Mouse (Mus musculus) MEL-GATA-1-ER (cell line): ENCODE data around the gene Fbxl5.

Experiments used
- DNase-seq: peaks from one replicate; pipeline ENCODE4 v3.0.0-alpha.2; 2012; ENCODE audit warnings: low read depth; ENCODE audit errors: extremely low read depth

Gene Fbxl5

DNA sequence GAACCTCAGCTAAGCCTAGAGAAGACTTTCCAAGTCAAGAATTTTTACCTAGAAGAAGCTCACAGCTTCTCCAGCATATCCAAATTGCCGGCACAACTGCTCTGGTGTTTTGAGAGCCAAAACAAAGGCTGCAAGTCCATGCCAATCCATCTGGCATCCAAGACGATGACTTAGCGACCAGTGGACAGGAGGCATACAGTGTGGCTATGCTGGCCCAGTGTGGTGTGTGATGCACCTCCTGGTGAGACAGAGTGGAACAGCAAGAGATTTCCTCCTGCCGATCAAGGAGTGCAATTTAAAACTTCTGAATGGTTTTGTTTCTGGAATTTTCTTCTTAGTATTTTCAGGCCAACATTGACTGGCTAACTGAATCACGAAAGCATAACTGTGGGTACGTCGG, 15.2 kb upstream of the Fbxl5 start:
- no peak for DNase-seq

DNA sequence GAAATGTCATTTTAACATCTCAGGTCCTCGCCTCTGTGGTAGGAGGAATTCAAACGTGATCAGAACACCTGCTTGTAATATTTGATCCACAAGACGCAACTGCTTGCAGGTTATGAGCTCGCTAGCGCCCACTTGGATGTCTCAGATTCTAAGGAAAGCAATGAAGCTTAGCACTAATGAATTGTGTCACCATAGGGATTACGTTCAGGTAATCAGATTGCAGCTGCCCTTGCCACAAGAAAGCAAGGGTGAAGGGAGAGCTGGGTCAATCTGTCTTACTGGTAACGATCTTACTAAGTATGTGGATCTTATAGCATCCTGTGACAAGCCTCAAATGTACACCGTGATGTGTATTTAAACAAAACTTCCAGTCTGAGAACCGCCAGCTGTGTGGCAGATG, 5.9 kb upstream of the Fbxl5 start:
- no peak for DNase-seq

DNA sequence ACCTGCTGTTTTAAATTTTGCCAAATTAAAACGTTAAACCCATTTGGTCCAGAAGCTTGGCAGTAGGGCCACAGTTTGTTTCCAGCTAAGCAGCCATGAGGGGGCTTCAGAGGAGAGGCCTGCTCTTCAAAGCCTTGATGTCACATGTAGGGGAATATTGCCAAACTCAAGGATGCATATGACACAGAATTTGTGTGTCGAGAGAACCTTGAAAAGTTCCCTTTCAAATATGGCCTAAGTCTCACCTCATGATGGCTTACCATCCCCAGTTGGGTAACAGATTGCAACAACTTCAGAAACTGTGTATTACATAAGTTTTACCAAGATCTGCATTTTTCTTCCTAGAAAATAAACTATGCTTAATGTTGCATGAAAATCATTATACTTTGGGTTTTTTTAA, 5.4 kb upstream of the Fbxl5 start:
- no peak for DNase-seq

DNA sequence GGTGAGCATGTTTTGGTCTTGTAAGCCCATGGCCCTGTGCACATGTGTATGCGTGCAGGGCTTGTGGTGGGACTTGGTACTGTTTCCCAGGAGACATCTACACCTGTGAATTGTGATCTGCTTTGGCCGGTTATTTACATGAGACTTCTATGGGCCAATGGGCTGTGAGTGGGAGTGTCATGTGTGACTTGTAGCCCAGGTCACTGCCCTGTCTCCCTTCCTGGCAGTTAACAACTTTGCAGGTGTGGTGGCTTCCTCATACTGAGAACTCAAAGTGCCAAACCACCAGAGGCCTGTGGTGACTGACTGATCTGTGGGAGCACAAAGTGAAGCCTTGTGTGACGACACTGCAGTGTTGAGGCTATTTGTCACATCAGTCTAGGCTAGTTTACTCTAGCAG, 3.1 kb upstream of the Fbxl5 start:
- no peak for DNase-seq

DNA sequence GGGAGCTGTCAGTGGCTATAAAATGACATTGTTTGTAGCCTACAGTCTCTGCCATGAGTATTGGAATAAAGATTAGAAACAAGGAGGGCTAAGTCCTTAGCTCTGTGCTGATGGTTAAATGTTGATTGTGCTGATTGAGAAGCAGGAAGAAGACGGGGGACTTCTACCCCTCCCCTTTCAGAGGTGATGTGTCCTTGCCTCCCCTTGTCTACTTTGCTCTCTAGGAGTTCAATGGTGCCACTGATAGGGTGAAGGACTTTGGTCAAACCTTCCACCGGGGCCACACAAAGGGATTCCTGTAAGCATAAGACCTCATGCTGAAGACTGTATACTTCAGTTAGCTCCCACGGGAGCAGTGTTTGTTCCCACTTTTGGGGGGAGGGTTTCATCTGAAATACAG, 1.4 kb upstream of the Fbxl5 start:
- no peak for DNase-seq

DNA sequence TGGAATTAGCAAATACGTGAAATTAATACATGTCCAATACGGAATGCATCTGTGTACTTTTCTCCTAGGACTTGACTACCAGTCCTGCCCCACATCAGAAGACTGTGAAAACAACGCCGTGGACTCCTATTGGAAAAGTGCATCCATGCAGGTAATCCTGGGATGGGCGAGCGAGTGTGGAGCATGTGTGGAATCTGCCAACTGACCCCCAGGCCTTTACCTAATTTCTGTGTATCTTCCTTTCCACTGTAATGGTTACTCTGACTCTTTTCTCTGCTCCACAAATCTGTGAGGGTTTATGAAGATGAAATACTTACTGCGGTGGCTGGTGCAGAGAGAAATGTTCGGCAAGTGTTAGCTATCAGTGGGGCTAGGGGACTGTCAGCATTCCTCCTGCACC, 761 bp upstream of the Fbxl5 start:
- DNase-seq = no peak

DNA sequence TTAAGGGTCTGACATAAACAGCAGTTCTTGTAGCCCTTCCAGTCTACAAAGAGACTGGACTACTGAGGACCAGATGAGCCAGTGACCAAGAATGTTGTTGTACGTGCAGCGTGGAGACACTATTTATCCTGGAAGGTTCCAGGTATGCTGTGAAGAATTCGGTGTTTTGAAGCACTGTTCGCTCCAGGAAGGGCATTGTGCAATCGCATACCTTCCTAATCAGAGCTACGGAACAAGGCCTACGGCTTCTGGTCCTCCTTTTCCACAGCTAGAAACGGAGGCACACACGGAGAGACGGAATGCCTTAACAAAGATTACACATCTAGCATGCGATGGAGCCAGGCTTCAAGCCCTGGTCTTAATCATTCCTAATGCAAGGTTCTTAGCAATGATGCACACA, 653 bp downstream of the Fbxl5 start:
- no peak for DNase-seq

DNA sequence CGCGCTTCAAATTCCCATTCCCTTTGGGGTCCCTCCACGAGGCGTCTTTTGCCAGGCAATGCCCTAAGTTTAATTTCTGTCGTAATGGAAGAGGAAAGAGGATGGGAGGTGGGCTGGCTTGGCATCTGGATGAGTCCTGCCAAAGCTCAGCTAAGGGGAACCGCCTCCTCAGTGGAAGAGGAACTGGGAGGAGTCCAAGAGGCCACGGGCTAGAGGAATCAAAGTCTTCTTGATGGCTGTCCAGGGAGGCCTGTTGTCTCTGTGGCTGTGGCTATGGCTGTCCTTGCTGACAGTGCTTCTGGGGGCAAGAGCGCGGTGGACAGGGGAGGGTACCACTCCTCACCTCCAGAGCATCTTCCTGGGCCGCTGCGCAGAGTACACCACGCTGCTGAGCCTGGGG, 2.7 kb downstream of the Fbxl5 start, which contains the start of gene Bst1:
Gene Bst1, plus strand, starts transcription at position 191 of the 400 bp plus-strand sequence.
- no peak for DNase-seq

DNA sequence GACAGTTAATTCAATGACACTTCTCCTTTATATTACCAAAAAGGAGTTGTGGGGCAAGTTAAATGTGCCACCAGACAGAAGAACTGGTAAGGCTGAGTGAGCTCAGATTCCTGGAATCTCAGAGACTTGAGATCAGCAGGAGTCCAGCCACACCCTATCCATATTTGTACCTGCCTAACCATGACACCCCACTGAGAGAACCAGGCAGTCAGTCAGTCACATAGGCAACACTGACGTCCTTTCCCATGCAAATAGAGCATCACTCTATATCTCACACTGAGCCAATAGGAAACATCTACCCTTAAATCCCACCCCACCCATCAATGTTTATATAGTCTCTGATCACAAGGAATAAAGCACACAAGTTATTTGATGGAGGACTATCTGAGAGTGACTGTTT, 5.7 kb downstream of the Fbxl5 start:
- no peak for DNase-seq

DNA sequence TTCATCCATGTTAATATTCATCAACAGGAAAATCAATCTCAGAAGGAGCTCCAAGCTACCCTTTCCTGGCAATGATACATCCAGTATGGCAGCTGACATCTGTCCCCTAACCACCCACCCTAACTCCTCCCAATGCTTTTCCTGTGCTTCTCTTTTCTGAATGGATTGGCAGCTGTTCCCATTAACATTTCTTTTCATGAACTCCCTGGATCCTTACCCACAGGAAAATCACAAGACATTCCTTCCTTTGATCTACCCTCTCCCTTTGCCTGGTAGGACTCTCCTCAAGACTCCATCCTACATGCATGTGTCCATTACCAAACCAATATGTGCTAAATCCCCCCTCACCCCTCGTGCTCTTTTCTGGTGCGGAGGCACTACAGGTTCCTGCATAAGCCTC, 6.9 kb downstream of the Fbxl5 start:
- DNase-seq = no peak

DNA sequence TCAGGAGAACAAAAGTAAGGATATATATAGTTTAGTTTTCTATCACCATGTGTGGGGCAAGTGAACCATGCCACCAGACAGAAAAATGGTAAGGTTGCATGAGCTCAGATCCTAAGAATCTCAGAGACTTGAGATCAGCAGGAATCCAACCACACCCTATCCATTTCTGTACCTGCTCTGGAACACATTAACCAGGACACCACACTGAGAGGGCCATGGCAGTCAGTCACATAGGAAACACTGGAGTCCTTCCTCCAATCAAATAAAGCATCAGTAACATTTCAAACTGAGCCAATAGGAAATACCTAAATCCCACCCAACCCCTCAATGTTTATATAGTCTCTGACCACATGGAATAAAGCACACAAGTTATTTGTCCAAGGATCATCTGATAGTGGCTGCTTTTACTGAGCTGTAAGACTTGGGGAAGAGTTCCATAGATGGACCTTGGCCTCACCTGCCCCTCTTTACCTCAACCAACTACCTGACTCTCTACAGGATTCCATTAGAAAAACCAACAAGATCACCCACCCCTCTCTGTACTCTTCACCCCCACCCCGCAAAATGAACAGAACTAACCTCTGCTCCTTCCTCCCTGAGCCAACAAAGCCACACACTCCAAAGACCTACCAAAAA, 10.9 kb downstream of the Fbxl5 start:
- no peak for DNase-seq

DNA sequence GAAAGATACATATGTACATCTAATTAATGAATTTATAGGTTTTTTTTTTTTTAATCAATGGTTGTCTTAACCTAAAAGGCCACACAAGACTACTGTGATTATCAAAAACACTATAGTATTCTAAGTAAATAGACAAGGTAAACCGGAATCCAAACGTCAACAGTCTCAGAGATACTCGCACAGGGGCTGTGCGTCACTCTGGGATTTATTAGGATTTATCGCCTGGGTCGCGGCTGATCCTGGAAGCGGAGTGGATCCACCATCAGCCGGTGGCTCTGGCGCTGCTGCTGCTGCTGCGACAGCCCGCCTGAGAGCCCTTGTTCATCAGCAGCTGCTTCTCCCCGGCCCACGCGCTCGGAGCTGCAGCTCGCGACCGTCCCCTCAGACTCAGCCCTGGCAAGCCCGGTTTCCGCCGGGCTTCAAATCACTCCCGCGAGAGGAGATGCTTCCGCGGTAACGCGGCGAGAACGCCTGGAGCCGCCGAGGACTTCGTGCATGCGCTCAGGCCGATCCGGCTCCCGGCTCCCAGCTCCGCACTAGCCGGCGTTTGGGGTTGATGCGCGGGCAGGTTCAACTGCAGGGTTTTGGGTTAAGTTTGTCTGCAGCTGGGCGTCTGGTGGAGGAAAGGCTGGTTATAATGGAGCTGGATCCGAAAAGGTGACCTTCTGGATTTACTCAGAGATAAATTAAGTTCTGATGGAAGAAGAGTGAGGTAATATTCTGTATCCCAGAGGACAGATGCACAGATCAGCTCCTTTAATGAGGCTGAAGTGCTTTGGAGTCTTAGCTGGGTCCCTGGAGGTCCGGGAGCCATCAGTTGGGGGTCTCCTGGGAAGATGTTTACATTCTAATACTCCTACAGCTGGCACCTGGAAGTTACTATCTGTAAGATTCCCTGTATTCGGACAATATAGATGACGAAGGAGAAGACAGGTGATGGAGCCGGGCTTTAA, 13.4 kb downstream of the Fbxl5 start:
- DNase-seq = no peak

DNA sequence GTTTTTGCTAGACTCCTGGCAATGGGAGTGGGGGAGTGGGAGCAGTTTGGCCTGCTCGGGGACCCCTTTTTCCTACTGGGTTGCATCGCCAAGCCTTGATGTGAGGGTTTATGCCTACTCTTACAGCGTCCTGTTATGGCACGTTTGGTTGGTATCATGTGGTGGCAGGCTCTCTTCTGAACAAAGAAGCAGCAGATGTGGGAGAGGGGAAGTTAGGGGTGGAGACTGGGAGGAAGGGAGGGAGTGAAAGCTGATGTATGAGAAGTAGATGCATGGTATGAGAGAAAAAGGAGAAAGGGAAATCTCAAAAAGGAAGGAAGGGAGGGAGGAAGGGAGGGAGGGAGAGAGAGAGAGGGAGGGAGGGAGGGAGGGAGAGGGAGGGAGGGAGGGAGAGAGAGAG, 14.5 kb downstream of the Fbxl5 start:
- DNase-seq = no peak

DNA sequence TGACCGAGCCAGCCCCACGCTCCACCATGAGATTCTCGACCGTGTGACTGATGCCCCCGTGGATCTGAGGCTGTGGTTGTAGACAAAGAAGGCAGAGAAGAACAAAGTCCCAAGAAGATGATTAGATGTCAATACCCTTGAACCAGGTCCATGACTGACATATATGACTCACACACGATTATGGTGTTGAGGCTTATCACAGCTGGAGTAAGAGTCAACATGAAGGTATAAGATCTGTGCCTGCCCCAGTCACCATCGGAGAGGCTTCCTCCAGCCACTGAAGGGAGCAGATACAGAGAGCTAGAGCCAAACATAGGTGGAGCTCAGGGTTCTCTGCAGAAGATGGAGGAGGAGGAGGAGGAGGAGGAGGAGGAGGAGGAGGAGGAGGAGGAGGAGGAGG, 15.1 kb downstream of the Fbxl5 start:
- no peak for DNase-seq

DNA sequence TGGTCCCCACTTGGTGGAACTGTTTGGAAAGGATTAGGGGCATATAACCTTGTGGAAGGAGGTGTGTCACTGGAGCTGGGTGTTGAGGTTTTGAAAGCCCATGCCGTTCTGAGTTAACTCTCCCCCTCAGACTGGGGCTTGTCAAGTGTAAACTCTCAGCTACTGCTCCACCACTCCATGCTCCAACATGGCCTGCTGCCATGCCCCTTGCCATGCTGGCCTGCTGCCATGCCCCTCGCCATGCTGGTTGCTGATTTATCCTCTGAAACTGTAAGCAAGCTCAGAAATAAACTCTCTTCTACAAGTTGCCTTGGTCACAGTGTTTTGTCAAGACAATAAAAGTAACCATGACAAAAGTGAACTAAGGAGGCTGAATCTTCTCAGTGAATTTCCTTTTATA, 16.0 kb downstream of the Fbxl5 start:
- no peak for DNase-seq

DNA sequence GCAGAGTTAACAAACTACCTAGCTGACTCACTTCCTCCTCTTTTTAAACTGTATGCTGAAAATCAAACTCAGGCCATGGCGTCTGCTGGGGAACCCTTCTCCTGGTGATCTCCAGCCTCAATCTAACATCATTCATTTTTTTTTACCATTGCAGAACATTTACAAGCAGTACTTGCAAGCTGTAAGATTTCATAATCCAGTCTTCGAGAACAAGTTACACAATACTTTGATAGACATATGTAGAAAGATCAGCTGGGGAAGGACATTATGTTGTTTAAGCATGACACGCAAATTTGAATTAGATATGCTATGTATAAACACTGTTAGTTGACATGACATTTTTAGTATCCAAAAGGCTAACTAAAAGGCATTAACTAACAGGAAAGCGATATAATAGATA, 19.6 kb downstream of the Fbxl5 start:
- DNase-seq = no peak

DNA sequence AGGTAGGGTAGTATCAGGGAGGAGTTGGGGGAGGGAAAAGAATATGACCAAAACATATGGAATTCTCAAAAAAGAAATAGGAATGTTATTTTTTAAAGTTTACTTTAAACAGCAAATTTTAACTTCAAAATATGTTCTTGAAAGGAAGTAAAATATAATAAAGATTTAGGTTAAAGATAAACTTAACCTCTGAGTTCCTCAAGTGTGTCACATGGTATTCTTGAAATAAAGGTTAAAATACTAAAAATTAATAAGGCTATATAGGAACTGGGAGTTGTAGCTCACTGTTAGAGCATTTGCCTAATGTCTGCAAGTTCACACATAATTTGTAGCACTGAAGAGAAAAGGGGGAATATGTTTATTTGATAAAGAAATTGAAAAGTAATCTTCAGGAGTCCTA, 20.2 kb downstream of the Fbxl5 start:
- DNase-seq = no peak

DNA sequence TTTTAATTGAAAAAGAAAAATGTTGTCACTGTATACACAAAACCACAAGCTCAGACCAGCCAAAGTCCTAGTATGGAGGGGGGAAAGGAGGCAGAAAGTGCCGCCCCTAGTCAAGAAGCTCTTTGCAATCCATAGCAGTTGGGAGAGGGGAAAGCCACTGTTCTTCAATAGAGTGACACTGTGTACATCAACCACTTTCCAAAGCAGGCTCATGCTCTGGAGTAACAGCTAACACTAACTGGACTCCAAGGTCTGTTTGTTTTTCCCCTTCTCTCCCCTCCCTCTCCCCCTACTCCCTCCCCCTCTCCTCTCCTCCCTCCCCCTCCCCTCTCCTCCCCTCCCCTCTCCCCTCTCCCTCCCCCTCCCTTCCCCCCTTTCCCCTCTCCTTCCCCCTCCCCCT, 20.7 kb downstream of the Fbxl5 start:
- DNase-seq = no peak

DNA sequence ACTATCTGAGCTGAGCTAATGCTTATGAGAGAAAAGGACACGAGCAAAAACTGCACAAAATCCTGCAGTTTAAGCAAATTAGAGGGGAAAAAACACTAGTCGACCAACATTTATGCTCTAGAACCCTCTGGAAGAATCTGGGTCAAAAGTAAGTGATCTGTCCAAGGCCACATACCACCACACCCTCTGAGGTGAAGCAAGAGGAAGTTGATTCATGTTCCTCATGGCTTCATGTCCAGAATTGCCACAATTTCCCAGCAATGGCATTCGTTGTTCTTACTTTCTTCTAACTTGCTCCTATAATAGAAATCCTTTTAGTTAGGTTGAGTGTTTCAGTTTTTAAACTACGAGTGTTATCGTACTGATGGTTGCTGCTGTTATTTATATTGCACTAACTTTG, 21.9 kb downstream of the Fbxl5 start:
- no peak for DNase-seq

DNA sequence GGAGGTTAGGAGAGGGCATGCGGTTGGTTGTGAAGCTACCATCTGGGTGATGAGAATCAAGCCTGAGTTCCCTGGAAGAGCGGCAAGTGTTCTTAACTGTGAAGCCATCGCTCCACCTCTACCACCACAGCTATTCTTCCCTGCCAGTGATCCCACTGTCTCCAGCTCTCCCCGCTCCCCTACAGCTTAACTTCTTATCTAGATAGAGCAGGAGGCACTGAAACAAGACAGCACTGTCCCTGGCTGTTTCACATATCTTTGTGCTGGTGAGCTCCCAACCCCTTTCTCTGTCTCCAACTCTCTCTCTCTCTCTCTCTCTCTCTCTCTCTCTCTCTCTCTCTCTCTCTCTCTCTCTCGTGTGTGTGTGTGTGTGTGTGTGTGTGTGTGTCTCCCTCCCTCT, 29.1 kb downstream of the Fbxl5 start:
- no peak for DNase-seq

DNA sequence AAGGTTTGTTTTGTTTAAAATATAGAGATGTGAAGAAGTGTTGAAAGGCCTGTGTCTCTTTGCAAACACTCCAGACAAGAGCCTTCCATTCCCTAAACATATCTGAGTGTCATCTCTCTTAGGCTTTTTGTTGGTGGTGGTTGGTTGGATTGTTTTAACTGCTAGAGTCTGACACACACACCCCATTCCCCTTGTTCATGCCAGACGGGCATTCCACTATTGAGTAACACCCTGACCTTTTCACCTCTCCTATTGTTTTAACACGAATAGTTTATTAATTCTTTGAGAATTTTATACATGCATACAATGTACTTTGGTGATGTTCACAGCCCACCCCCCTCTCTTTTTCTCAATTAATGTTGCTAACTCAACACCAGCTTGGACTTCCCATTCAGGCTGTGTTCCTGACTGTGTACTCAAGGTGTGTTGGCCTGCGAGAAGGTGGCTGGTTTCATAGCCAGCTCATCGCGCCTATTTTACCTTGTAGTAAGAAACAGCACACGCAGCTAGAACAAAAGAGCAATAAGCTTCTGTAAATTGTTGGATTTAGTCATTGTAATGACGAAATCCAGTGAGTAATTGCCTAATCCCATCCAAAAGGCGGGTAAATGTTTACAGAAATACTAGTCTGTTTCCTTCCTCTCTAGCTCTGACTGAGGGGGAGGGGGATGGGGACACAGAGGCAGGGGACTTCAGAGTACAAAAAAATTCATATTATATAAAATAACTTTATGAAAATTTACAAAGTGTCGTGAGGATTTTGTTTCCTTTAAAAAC, 33.3 kb downstream of the Fbxl5 start:
- no peak for DNase-seq

DNA sequence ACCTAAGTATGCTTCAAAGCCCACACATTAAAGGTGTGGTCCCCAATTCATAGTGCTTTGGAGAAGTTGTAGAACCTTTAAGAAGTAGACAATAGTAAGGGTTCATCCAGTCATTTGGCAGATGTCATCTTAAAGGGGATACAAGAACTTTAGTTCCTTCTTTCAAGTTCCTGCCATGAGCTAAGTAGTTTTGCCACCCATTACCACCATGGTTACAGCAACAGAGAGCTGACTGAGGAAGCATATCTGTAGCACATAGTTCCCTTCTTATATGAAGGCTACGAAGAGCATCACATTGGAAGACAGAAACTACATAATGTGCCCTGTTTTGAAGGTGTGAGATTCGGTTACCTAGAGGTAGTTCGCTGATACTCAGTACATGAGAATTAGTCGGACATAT, 34.8 kb downstream of the Fbxl5 start:
- DNase-seq = no peak
